8 mouse cellular contexts compared by ENCODE assay signal in the genomic region with DNA sequence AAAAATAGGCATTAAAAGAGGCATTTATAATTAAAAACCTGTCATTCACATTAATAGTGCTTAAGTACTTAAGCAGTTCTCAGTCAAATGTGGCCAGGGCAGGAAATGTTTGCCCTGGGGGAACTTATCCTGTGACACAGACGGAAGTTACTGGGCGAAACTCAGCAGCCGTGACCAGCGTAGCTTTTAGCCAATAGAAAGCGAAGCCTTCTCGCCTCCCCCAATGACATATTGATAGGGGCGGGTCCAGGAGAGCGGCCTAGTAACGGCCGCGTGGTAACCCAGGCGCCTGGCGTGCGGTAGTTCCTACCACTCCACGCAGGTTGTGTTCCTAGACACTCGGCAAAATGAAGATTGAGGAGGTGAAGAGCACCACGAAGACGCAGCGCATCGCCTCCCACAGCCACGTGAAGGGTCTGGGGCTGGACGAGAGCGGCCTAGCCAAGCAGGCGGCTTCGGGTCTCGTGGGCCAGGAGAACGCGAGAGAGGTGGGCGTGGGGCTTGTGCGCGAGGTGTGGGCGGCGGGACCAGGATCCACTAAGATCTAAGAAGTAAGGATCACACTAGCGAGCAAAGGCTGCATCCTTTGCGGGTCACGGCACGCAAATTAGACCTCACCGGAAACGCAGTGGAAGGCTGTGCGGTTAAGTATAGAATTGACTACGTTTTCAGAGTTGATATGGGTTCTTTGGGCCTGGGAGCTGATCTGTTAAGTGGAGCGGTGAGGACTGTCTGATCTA. TPM values are rescaled to one million over a fixed set of nuclear protein-coding genes. Genes with fewer than 3 reads are reported as not detected.
DNase-seq lines count a peak whose midpoint lies in the region; ATAC-seq and TF ChIP-seq lines count a peak whose summit lies in the region.

Gene Ruvbl1, plus strand, starts transcription at position 229 of the 740 bp plus-strand sequence.

- no peak within 1 kb of the TSS for H3K27ac ChIP-seq in ES-Bruce4 (ENCODE audit: insufficient read depth, low read length)
- H3K27ac ChIP-seq in forebrain, embryonic 13.5 days: no peak within 1 kb of the TSS
- peak within 1 kb of the TSS; percentile 63 for H3K27ac ChIP-seq in liver, postnatal 0 days (ENCODE audit: low read depth)
- no peak within 1 kb of the TSS for H3K27ac ChIP-seq in neural tube, embryonic 14.5 days (ENCODE audit: low read depth, low read length)

- no peak for TF ChIP-seq POLR2A in ES-Bruce4 (IDR thresholded peaks at IDR 0.05; ENCODE audit: insufficient read depth, low read length)

- H3K9me3 ChIP-seq in ES-Bruce4 (replicated peaks; ENCODE audit: control insufficient read depth, insufficient read depth, low read length, poor library complexity, severe bottlenecking): no peaks in the 10 kb centered on the region
- H3K9me3 ChIP-seq in forebrain, embryonic 13.5 days (replicated peaks): no peaks in the 10 kb centered on the region
- H3K9me3 ChIP-seq in liver, postnatal 0 days (ENCODE audit: low read length): no peaks in the 10 kb centered on the region
- H3K9me3 ChIP-seq in neural tube, embryonic 14.5 days (ENCODE audit: control insufficient read depth, low read length): no peaks in the 10 kb centered on the region

- ATAC-seq in cerebellum, adult (ENCODE audit: insufficient number of reproducible peaks, low FRiP score, low TSS enrichment): peak; percentile 99
- ATAC-seq in forebrain, embryonic 13.5 days: peak; percentile 100
- peak; percentile 100 for ATAC-seq in liver, postnatal 0 days
- peak; percentile 100 for ATAC-seq in neural tube, embryonic 14.5 days (ENCODE audit: low read depth)

- no peak for TF ChIP-seq CTCF in ES-Bruce4 (IDR thresholded peaks at IDR 0.05; ENCODE audit: low read depth, low read length)
- no peak for TF ChIP-seq CTCF in liver, postnatal 0 days (IDR thresholded peaks at IDR 0.05; ENCODE audit: low read depth)

- peak within 1 kb of the TSS; percentile 96 for H3K4me3 ChIP-seq in ES-Bruce4 (ENCODE audit: low read depth, low read length)
- H3K4me3 ChIP-seq in forebrain, embryonic 13.5 days: peak within 1 kb of the TSS; percentile 77
- H3K4me3 ChIP-seq in liver, postnatal 0 days (ENCODE audit: low read depth, low read length): peak within 1 kb of the TSS; percentile 77
- peak within 1 kb of the TSS; percentile 65 for H3K4me3 ChIP-seq in neural tube, embryonic 14.5 days (ENCODE audit: low read depth, low read length)

- peaks cover 3% of the 10 kb centered on the region for H3K4me1 ChIP-seq in ES-Bruce4 (ENCODE audit: control insufficient read depth, insufficient read depth, low read length)
- H3K4me1 ChIP-seq in forebrain, embryonic 13.5 days: peaks cover 17% of the 10 kb centered on the region
- peaks cover 6% of the 10 kb centered on the region for H3K4me1 ChIP-seq in liver, postnatal 0 days (ENCODE audit: insufficient read depth)
- H3K4me1 ChIP-seq in neural tube, embryonic 14.5 days (ENCODE audit: control insufficient read depth, insufficient read depth, low read length): peaks cover 9% of the 10 kb centered on the region

- H3K9ac ChIP-seq in ES-Bruce4 (ENCODE audit: low read depth, poor library complexity, severe bottlenecking): peak within 1 kb of the TSS; percentile 84
- H3K9ac ChIP-seq in forebrain, embryonic 13.5 days: peak within 1 kb of the TSS; percentile 81
- peak within 1 kb of the TSS; percentile 79 for H3K9ac ChIP-seq in liver, postnatal 0 days (replicated peaks)
- peak within 1 kb of the TSS; percentile 53 for H3K9ac ChIP-seq in neural tube, embryonic 14.5 days (replicated peaks; ENCODE audit: low read depth, low read length)

- 0% methylated on average over 39 of the region's 42 CpGs for WGBS in forebrain, embryonic 13.5 days
- WGBS in large intestine, adult 2 months: under 1% methylated on average over 42 of the region's 42 CpGs
- WGBS in liver, postnatal 0 days (ENCODE audit: insufficient replicate concordance): under 1% methylated on average over 38 of the region's 42 CpGs
- 1% methylated on average over 41 of the region's 42 CpGs for WGBS in neural tube, embryonic 14.5 days

- peak within 1 kb of the TSS; percentile 88 for H3K4me2 ChIP-seq in forebrain, embryonic 13.5 days
- H3K4me2 ChIP-seq in liver, postnatal 0 days (ENCODE audit: low read depth, low read length): peak within 1 kb of the TSS; percentile 71
- H3K4me2 ChIP-seq in neural tube, embryonic 14.5 days (ENCODE audit: low read depth, low read length): peak within 1 kb of the TSS; percentile 84

- H3K27me3 ChIP-seq in ES-Bruce4 (ENCODE audit: control insufficient read depth, insufficient read depth, low read length, poor library complexity, severe bottlenecking): no peaks in the 10 kb centered on the region
- H3K27me3 ChIP-seq in forebrain, embryonic 13.5 days: peaks cover 7% of the 10 kb centered on the region; the same call in 1 of the 2 replicates
- H3K27me3 ChIP-seq in liver, postnatal 0 days (ENCODE audit: insufficient read depth, low read length): no peaks in the 10 kb centered on the region
- no peaks in the 10 kb centered on the region for H3K27me3 ChIP-seq in neural tube, embryonic 14.5 days (ENCODE audit: control insufficient read depth, insufficient read depth, low read length)

- intact Hi-C loops in heart, postnatal 10 days (cut with DNase I): loop anchor here (2.0 kb wide), 1 partner anchor 19 kb away; the partner anchor contains the start of gene Eefsec

- TF ChIP-seq EP300 in ES-Bruce4 (IDR thresholded peaks at IDR 0.05; ENCODE audit: insufficient read depth, low read depth, low read length): no peak
- peak; percentile 69 for TF ChIP-seq EP300 in liver, postnatal 0 days (IDR thresholded peaks at IDR 0.05; ENCODE audit: low read depth)

- DNase-seq in heart, postnatal 10 days: peak; percentile 95 to 96
- peak; percentile 93 for DNase-seq in large intestine, adult 2 months (ENCODE audit: low read depth, low spot score)
- DNase-seq in liver, postnatal 0 days: peak; percentile 92
- peak; percentile 87 for DNase-seq in testis, postnatal 10 days (ENCODE audit: low spot score)

- 0 out of 2 replicates have a peak, but pooled peaks cover 4% of the 10 kb centered on the region for H3K36me3 ChIP-seq in ES-Bruce4 (ENCODE audit: control insufficient read depth, insufficient read depth, low read length, poor library complexity, severe bottlenecking)
- H3K36me3 ChIP-seq in forebrain, embryonic 13.5 days (ENCODE audit: poor library complexity, severe bottlenecking): peaks cover 28% of the 10 kb centered on the region
- H3K36me3 ChIP-seq in liver, postnatal 0 days (replicated peaks; ENCODE audit: insufficient read depth, low read length): peaks cover 15% of the 10 kb centered on the region
- H3K36me3 ChIP-seq in neural tube, embryonic 14.5 days (ENCODE audit: control insufficient read depth, insufficient read depth, low read length): peaks cover 8% of the 10 kb centered on the region; the same call in 1 of the 2 replicates

RNA-seq across cellular contexts. Expression of gene Ruvbl1, which starts in this region (rescaled TPM):
- 102 TPM in 2 replicates for polyA plus RNA-seq in ES-Bruce4 (2011; ENCODE audit: insufficient read depth, insufficient read length, low read depth, missing spikeins)
- 140 and 144 TPM in 2 replicates for polyA plus RNA-seq in forebrain, embryonic 13.5 days (2015; fragmentation: Nextera tagmentation; extraction: Ambion mirVana)
- 10 to 100 TPM; 21.3 to 23.8 TPM for total RNA-seq in heart, postnatal 10 days (2021)
- polyA plus RNA-seq in large intestine, adult 2 months (2012; rRNA removed): 21.4 and 25.3 TPM in 2 replicates
- polyA plus RNA-seq in liver, postnatal 0 days (2015; fragmentation: Nextera tagmentation; extraction: Ambion mirVana): 34.3 and 37.0 TPM in 2 replicates
- 82.4 and 86.7 TPM in 2 replicates for polyA plus RNA-seq in neural tube, embryonic 14.5 days (2014; fragmentation: Nextera tagmentation; extraction: Ambion mirVana)
